Mouse (Mus musculus): ENCODE results near the gene Gdf3. TPM values are rescaled to one million over a fixed set of nuclear protein-coding genes. Genes with fewer than 3 reads are reported as not detected.

Gene Gdf3
- polyA plus RNA-seq, 2 experiments = 1.5 to 2.2 TPM

DNA sequence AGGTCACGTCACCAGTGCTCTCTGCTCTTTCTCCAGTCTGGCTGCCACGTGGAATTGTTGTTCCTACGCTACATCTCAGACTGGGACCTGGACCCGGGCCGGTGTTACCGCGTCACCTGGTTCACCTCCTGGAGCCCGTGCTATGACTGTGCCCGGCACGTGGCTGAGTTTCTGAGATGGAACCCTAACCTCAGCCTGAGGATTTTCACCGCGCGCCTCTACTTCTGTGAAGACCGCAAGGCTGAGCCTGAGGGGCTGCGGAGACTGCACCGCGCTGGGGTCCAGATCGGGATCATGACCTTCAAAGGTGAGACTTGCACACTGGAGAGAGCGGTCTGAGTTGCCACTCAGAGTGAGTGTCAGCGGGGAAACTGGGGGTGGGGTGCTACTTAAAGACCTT is 48.9 kb downstream of the Gdf3 start:
- H3K27ac ChIP-seq = no peak overlapping the region
- no peaks in the 10 kb centered on the region for H3K27me3 ChIP-seq (ENCODE audit: control insufficient read depth, insufficient read depth, low read length)
- no peak overlapping the region for H3K4me2 ChIP-seq (ENCODE audit: low read depth)
- no peak overlapping the region for H3K9ac ChIP-seq (replicated peaks)
- ATAC-seq (ENCODE audit: insufficient read depth) (no peak), DNase-seq (ENCODE audit: low read depth in 3 of 3, low spot score in 3 of 3) (no peak)
- H3K4me1 ChIP-seq (replicated peaks; ENCODE audit: control insufficient read depth in 2 of 2, insufficient read depth in 2 of 2, low read length in 1 of 2) = no peaks in the 10 kb centered on the region
- WGBS (ENCODE audit: insufficient replicate concordance) = 66% methylated on average over 20 of the region's 20 CpGs
- no peaks in the 10 kb centered on the region for H3K9me3 ChIP-seq (ENCODE audit: control insufficient read depth, low read length)
- no peaks in the 10 kb centered on the region for H3K36me3 ChIP-seq (replicated peaks; ENCODE audit: control insufficient read depth, insufficient read depth, low read depth)
- no peak overlapping the region for H3K4me3 ChIP-seq (ENCODE audit: insufficient read depth in 1 of 2, low read depth in 2 of 2, low read length in 2 of 2)
- no peak for TF ChIP-seq EP300 (IDR thresholded peaks at IDR 0.05; ENCODE audit: low read depth)
- TF ChIP-seq CTCF (IDR thresholded peaks at IDR 0.05; ENCODE audit: low read depth) = no peak

DNA sequence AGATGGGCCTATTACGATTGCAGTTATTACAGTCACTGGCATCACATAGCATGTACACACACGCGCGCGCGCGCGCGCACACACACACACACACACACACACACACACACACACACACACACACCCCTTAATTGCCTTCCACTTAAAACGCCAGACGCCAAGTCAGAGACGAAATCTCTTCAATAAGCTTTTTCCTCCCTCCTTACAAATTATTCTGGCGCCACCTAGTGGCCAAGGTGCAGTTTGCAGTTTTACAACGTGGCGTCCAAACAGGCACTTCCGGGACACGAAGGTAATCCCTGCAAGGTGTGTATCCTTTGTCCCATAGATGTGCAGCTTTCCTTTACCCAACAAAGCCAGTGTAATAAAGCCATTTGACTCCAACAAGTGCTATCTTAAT is 49.5 kb downstream of the Gdf3 start:
- no peaks in the 10 kb centered on the region for H3K9me3 ChIP-seq (ENCODE audit: control insufficient read depth, low read length)
- H3K9ac ChIP-seq (replicated peaks) = no peak overlapping the region
- no peak overlapping the region for H3K27ac ChIP-seq
- ATAC-seq (ENCODE audit: insufficient read depth) (no peak), DNase-seq (ENCODE audit: low read depth in 3 of 3, low spot score in 3 of 3) (peak; percentile 49 to 65 (median 59))
- H3K4me2 ChIP-seq (ENCODE audit: low read depth) = no peak overlapping the region; the same call in 1 of the 2 replicates
- H3K36me3 ChIP-seq (replicated peaks; ENCODE audit: control insufficient read depth, insufficient read depth, low read depth) = no peaks in the 10 kb centered on the region
- H3K4me1 ChIP-seq (replicated peaks; ENCODE audit: control insufficient read depth in 2 of 2, insufficient read depth in 2 of 2, low read length in 1 of 2) = no peaks in the 10 kb centered on the region
- H3K27me3 ChIP-seq (ENCODE audit: control insufficient read depth, insufficient read depth, low read length) = no peaks in the 10 kb centered on the region
- 21% methylated on average over 17 of the region's 17 CpGs for WGBS (ENCODE audit: insufficient replicate concordance)
- TF ChIP-seq EP300 (IDR thresholded peaks at IDR 0.05; ENCODE audit: low read depth) (no peak), CTCF (IDR thresholded peaks at IDR 0.05; ENCODE audit: low read depth) (peak; percentile 89)
- no peak overlapping the region for H3K4me3 ChIP-seq (ENCODE audit: insufficient read depth in 1 of 2, low read depth in 2 of 2, low read length in 2 of 2)

DNA sequence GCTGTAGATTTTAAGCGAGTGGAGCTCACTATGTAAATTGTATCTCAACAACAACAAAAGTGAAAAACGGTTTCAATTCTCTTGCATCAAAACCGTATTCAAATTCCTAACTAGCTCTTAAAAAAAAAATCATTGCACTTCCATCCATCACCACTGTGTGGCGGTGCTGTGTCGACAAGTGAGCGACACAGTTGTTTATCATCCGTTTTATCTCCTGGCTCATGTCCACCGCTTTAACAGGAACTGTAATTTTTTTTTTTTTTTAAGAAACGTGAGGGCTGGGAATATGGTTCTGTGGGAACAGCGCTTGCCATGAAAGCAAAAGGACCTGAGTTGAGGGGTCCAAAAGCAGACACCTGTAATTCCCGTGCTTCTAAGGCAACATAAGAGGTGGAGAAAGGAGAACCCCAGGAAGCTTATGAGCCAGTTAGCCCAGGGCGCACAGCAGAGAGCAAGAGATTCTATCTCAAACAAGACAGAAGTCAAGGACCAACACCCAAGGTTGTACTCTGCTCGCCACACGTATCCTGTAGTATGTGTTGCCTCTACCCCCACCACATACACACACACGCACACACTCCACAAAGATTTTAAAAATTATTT is 52.8 kb downstream of the Gdf3 start:
- no peak for ATAC-seq (ENCODE audit: insufficient read depth)
- H3K36me3 ChIP-seq (replicated peaks; ENCODE audit: control insufficient read depth, insufficient read depth, low read depth) = no peaks in the 10 kb centered on the region
- no peaks in the 10 kb centered on the region for H3K9me3 ChIP-seq (ENCODE audit: control insufficient read depth, low read length)
- no peak overlapping the region for H3K9ac ChIP-seq (replicated peaks)
- no peak overlapping the region for H3K4me2 ChIP-seq (ENCODE audit: low read depth)
- 18% methylated on average over 15 of the region's 15 CpGs for WGBS (ENCODE audit: insufficient replicate concordance)
- H3K4me1 ChIP-seq (replicated peaks; ENCODE audit: control insufficient read depth in 2 of 2, insufficient read depth in 2 of 2, low read length in 1 of 2) = no peaks in the 10 kb centered on the region
- no peak overlapping the region for H3K27ac ChIP-seq
- H3K27me3 ChIP-seq (ENCODE audit: control insufficient read depth, insufficient read depth, low read length) = no peaks in the 10 kb centered on the region
- peak in 2 of 3 experiments; percentile 28 to 48 for DNase-seq (ENCODE audit: low read depth in 3 of 3, low spot score in 3 of 3)
- TF ChIP-seq CTCF (IDR thresholded peaks at IDR 0.05; ENCODE audit: low read depth) (peak; percentile 75), EP300 (IDR thresholded peaks at IDR 0.05; ENCODE audit: low read depth) (no peak)
- H3K4me3 ChIP-seq (ENCODE audit: insufficient read depth in 1 of 2, low read depth in 2 of 2, low read length in 2 of 2) = no peak overlapping the region

Other genes starting within 250 kb of the Gdf3 start
- gene Rimklb, start 111.3 kb downstream of the Gdf3 start, polyA plus RNA-seq (2012; rRNA removed) = 0.74 and 0.78 TPM in 2 replicates
- gene Rimklb, start 111.3 kb downstream of the Gdf3 start, polyA plus RNA-seq (2014; fragmentation: Nextera tagmentation; extraction: Ambion mirVana) = 0.53 and 1.1 TPM in 2 replicates
- 0.11 TPM in 2 replicates for gene Mfap5, start 104.2 kb downstream of the Gdf3 start, polyA plus RNA-seq (2012; rRNA removed)
- not detected in 2 replicates for gene Mfap5, start 104.2 kb downstream of the Gdf3 start, polyA plus RNA-seq (2014; fragmentation: Nextera tagmentation; extraction: Ambion mirVana)
- not detected in 2 replicates for gene Aicda, start 56.3 kb downstream of the Gdf3 start, polyA plus RNA-seq (2012; rRNA removed)
- gene Aicda, start 56.3 kb downstream of the Gdf3 start, polyA plus RNA-seq (2014; fragmentation: Nextera tagmentation; extraction: Ambion mirVana) = not detected in 2 replicates
- gene Apobec1, start 7.6 kb downstream of the Gdf3 start, polyA plus RNA-seq (2012; rRNA removed) = 3.9 and 4.3 TPM in 2 replicates
- 3.6 and 4.2 TPM in 2 replicates for gene Apobec1, start 7.6 kb downstream of the Gdf3 start, polyA plus RNA-seq (2014; fragmentation: Nextera tagmentation; extraction: Ambion mirVana)
- gene Dppa3, start 16.3 kb upstream of the Gdf3 start, polyA plus RNA-seq (2012; rRNA removed) = not detected in 2 replicates
- not detected in 2 replicates for gene Dppa3, start 16.3 kb upstream of the Gdf3 start, polyA plus RNA-seq (2014; fragmentation: Nextera tagmentation; extraction: Ambion mirVana)
- gene Nanog, start 97.4 kb upstream of the Gdf3 start, polyA plus RNA-seq (2012; rRNA removed) = 0.01 TPM in 1 of 2 replicates, not detected in the other
- gene Nanog, start 97.4 kb upstream of the Gdf3 start, polyA plus RNA-seq (2014; fragmentation: Nextera tagmentation; extraction: Ambion mirVana) = not detected in 2 replicates
- gene Slc2a3, start 191.6 kb upstream of the Gdf3 start, polyA plus RNA-seq (2012; rRNA removed) = 8.7 and 9.6 TPM in 2 replicates
- gene Slc2a3, start 191.6 kb upstream of the Gdf3 start, polyA plus RNA-seq (2014; fragmentation: Nextera tagmentation; extraction: Ambion mirVana) = 13.9 and 16.0 TPM in 2 replicates
- gene Foxj2, start 209.8 kb upstream of the Gdf3 start, polyA plus RNA-seq (2012; rRNA removed) = 1.3 TPM in 2 replicates
- gene Foxj2, start 209.8 kb upstream of the Gdf3 start, polyA plus RNA-seq (2014; fragmentation: Nextera tagmentation; extraction: Ambion mirVana) = 1.1 and 1.3 TPM in 2 replicates
- 0.55 and 0.57 TPM in 2 replicates for gene C3ar1, start 246.1 kb upstream of the Gdf3 start, polyA plus RNA-seq (2012; rRNA removed)
- 0.59 and 0.66 TPM in 2 replicates for gene C3ar1, start 246.1 kb upstream of the Gdf3 start, polyA plus RNA-seq (2014; fragmentation: Nextera tagmentation; extraction: Ambion mirVana)

Measured in liver, embryonic 14.5 days (tissue).